Mouse (Mus musculus) bone marrow macrophage, adult 2 months (primary cell): ENCODE results near the gene Fbh1.

Experiments
- CTCF ChIP-seq: IDR thresholded peaks from 2 replicates; pipeline ENCODE4 v1.5.1; 2012; ENCODE audit warnings: low read depth, mild to moderate bottlenecking, low read length, moderate library complexity
- POLR2A ChIP-seq: IDR thresholded peaks from 2 replicates; pipeline ENCODE4 v1.6.1; 2012; ENCODE audit warnings: mild to moderate bottlenecking, low read depth, low read length, borderline replicate concordance

DNA sequence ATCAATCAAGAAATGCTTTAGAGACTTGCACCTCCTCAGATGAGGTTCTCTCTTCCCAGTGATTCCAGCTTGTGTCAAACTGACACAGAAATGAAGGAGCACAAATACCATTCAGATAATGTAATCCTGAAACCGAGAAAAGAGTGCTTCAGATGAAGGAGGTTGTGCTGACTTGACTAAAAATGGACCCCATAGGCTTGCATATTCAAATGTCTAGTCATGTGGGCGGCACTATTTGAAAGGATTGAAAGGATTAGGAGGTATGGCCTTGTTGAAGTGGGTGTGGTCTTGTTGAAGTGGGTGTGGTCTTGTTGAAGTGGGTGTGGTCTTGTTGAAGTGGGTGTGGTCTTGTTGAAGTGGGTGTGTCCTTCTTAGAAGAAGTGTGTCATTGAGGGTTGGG is 77.5 kb downstream of the Fbh1 start:
- TF ChIP-seq CTCF (no peak), POLR2A (no peak)
